Mouse (Mus musculus): Measurements from ENCODE around the gene Txnrd2. TPM values are rescaled to one million over a fixed set of nuclear protein-coding genes. Genes with fewer than 3 reads are reported as not detected.

Gene Txnrd2
- total RNA-seq, 4 experiments from 2014 or later, result 79.2 to 123 (median 103) TPM

- DNase-seq, result no peak
These were observed 27.7 kb downstream of the Txnrd2 start for GRCm38 (mm10) chr16:18453846-18454245.

GRCm38 (mm10) chr16:18455407-18455806 is 29.2 kb downstream of the Txnrd2 start:
- DNase-seq, result no peak

- no peak for DNase-seq
These were observed 32.5 kb downstream of the Txnrd2 start for GRCm38 (mm10) chr16:18458661-18459060.

GRCm38 (mm10) chr16:18459335-18459954 is 33.3 kb downstream of the Txnrd2 start:
- no peak for DNase-seq

- no peak for DNase-seq
These were observed 33.8 kb downstream of the Txnrd2 start for GRCm38 (mm10) chr16:18459955-18460370.

GRCm38 (mm10) chr16:18460826-18461225 is 34.6 kb downstream of the Txnrd2 start:
- DNase-seq, result no peak

GRCm38 (mm10) chr16:18462031-18462430 is 35.8 kb downstream of the Txnrd2 start:
- DNase-seq, result no peak

- DNase-seq, result no peak
These were observed 36.4 kb downstream of the Txnrd2 start for GRCm38 (mm10) chr16:18462598-18462997.

GRCm38 (mm10) chr16:18464271-18464670 is 38.1 kb downstream of the Txnrd2 start:
- no peak for DNase-seq

GRCm38 (mm10) chr16:18470829-18471228 is 44.6 kb downstream of the Txnrd2 start:
- DNase-seq, result no peak

GRCm38 (mm10) chr16:18471381-18471955 is 45.3 kb downstream of the Txnrd2 start:
- DNase-seq, result no peak

- no peak for DNase-seq
These were observed 45.8 kb downstream of the Txnrd2 start for GRCm38 (mm10) chr16:18471976-18472375.

GRCm38 (mm10) chr16:18472416-18472815 is 46.2 kb downstream of the Txnrd2 start:
- DNase-seq, result no peak

GRCm38 (mm10) chr16:18472976-18473375 is 46.8 kb downstream of the Txnrd2 start:
- no peak for DNase-seq

- no peak for DNase-seq
These were observed 47.8 kb downstream of the Txnrd2 start for GRCm38 (mm10) chr16:18474021-18474420.

GRCm38 (mm10) chr16:18477996-18478395 is 51.8 kb downstream of the Txnrd2 start:
- no peak for DNase-seq

GRCm38 (mm10) chr16:18479667-18480066 is 53.5 kb downstream of the Txnrd2 start:
- DNase-seq, result no peak

GRCm38 (mm10) chr16:18480933-18481485 is 54.8 kb downstream of the Txnrd2 start:
- peak; percentile 26 for DNase-seq

GRCm38 (mm10) chr16:18482431-18482830 is 56.2 kb downstream of the Txnrd2 start:
- DNase-seq, result no peak

- DNase-seq, result no peak
These were observed 57.7 kb downstream of the Txnrd2 start for GRCm38 (mm10) chr16:18483839-18484238.

- DNase-seq, result no peak
These were observed 58.2 kb downstream of the Txnrd2 start for GRCm38 (mm10) chr16:18484386-18484785.

GRCm38 (mm10) chr16:18484794-18485435 is 58.7 kb downstream of the Txnrd2 start:
- DNase-seq, result no peak

- no peak for DNase-seq
These were observed 59.9 kb downstream of the Txnrd2 start for GRCm38 (mm10) chr16:18486126-18486525.

- no peak for DNase-seq
These were observed 64.1 kb downstream of the Txnrd2 start for GRCm38 (mm10) chr16:18490281-18490680.
